Mouse (Mus musculus) E14TG2a.4 (cell line): ENCODE data around the gene Adamts13.

Source experiments
- CTCF ChIP-seq: conservative IDR thresholded peaks from 2 replicates; pipeline ENCODE4 v1.5.1; 2014; ENCODE audit warnings: low read length
- NANOG ChIP-seq: IDR thresholded peaks from 2 replicates; pipeline ENCODE4 v1.6.1; 2014; ENCODE audit warnings: borderline replicate concordance, low read length, mixed read lengths
- POU5F1 ChIP-seq: IDR thresholded peaks from 2 replicates; pipeline ENCODE4 v1.6.1; 2014; ENCODE audit warnings: low read length, borderline replicate concordance

GRCm38 (mm10) chr2:27009714-27010244, 36.6 kb downstream of the Adamts13 start, which contains the start of gene Cacfd1:
- no peak for TF ChIP-seq CTCF
- TF ChIP-seq POU5F1 = no peak
- no peak for TF ChIP-seq NANOG
